Mouse (Mus musculus): ENCODE data around the gene Crhr1. TPM values are rescaled to one million over a fixed set of nuclear protein-coding genes. Genes with fewer than 3 reads are reported as not detected.

The Crhr1 gene
- polyA plus RNA-seq, 1 experiment from 2014 or later = not detected

- H3K9ac ChIP-seq (replicated peaks) = no peak overlapping the region
- H3K4me1 ChIP-seq (ENCODE audit: insufficient read depth) = no peaks in the 10 kb centered on the region
- H3K27ac ChIP-seq (ENCODE audit: low read depth) = no peak overlapping the region
- H3K27me3 ChIP-seq (ENCODE audit: insufficient read depth, low read length) = no peaks in the 10 kb centered on the region
- no peak for ATAC-seq
- no peaks in the 10 kb centered on the region for H3K36me3 ChIP-seq (replicated peaks; ENCODE audit: insufficient read depth, low read length)
- no peak for DNase-seq
- no peak for TF ChIP-seq EP300 (IDR thresholded peaks at IDR 0.05; ENCODE audit: low read depth)
- TF ChIP-seq CTCF (IDR thresholded peaks at IDR 0.05; ENCODE audit: low read depth) = no peak
- no peaks in the 10 kb centered on the region for H3K9me3 ChIP-seq (ENCODE audit: low read length)
- 71% methylated on average over 3 of the region's 3 CpGs for WGBS (ENCODE audit: insufficient replicate concordance)
- H3K4me3 ChIP-seq (ENCODE audit: low read depth, low read length) = no peak overlapping the region
- no peak overlapping the region for H3K4me2 ChIP-seq (ENCODE audit: low read depth, low read length)
Measured at GRCm38 (mm10) chr11:104218075-104218474, 85.4 kb downstream of the Crhr1 start.

GRCm38 (mm10) chr11:104220291-104220690 lies 87.6 kb downstream of the Crhr1 start:
- no peak overlapping the region for H3K27ac ChIP-seq (ENCODE audit: low read depth)
- no peak overlapping the region for H3K9ac ChIP-seq (replicated peaks)
- no peaks in the 10 kb centered on the region for H3K9me3 ChIP-seq (ENCODE audit: low read length)
- H3K36me3 ChIP-seq (replicated peaks; ENCODE audit: insufficient read depth, low read length) = no peaks in the 10 kb centered on the region
- H3K4me3 ChIP-seq (ENCODE audit: low read depth, low read length) = no peak overlapping the region
- 72% methylated on average over 4 of the region's 4 CpGs for WGBS (ENCODE audit: insufficient replicate concordance)
- H3K4me1 ChIP-seq (ENCODE audit: insufficient read depth) = no peaks in the 10 kb centered on the region
- no peaks in the 10 kb centered on the region for H3K27me3 ChIP-seq (ENCODE audit: insufficient read depth, low read length)
- no peak overlapping the region for H3K4me2 ChIP-seq (ENCODE audit: low read depth, low read length)
- ATAC-seq (no peak), DNase-seq (no peak)
- TF ChIP-seq EP300 (IDR thresholded peaks at IDR 0.05; ENCODE audit: low read depth) (no peak), CTCF (IDR thresholded peaks at IDR 0.05; ENCODE audit: low read depth) (no peak)

GRCm38 (mm10) chr11:104221751-104222150 lies 89.1 kb downstream of the Crhr1 start:
- no peak overlapping the region for H3K27ac ChIP-seq (ENCODE audit: low read depth)
- TF ChIP-seq EP300 (IDR thresholded peaks at IDR 0.05; ENCODE audit: low read depth) (no peak), CTCF (IDR thresholded peaks at IDR 0.05; ENCODE audit: low read depth) (no peak)
- H3K36me3 ChIP-seq (replicated peaks; ENCODE audit: insufficient read depth, low read length) = no peaks in the 10 kb centered on the region
- no peak overlapping the region for H3K4me2 ChIP-seq (ENCODE audit: low read depth, low read length)
- 70% methylated on average over 5 of the region's 5 CpGs for WGBS (ENCODE audit: insufficient replicate concordance)
- DNase-seq (no peak), ATAC-seq (no peak)
- H3K9me3 ChIP-seq (ENCODE audit: low read length) = no peaks in the 10 kb centered on the region
- H3K27me3 ChIP-seq (ENCODE audit: insufficient read depth, low read length) = no peaks in the 10 kb centered on the region
- H3K4me3 ChIP-seq (ENCODE audit: low read depth, low read length) = no peak overlapping the region
- no peaks in the 10 kb centered on the region for H3K4me1 ChIP-seq (ENCODE audit: insufficient read depth)
- H3K9ac ChIP-seq (replicated peaks) = no peak overlapping the region

GRCm38 (mm10) chr11:104223301-104223700 lies 90.6 kb downstream of the Crhr1 start:
- Histone ChIP-seq H3K4me1 (ENCODE audit: insufficient read depth) (no peaks in the 10 kb centered on the region), H3K9me3 (ENCODE audit: low read length) (no peaks in the 10 kb centered on the region), H3K36me3 (replicated peaks; ENCODE audit: insufficient read depth, low read length) (no peaks in the 10 kb centered on the region), H3K27me3 (ENCODE audit: insufficient read depth, low read length) (no peaks in the 10 kb centered on the region), H3K4me3 (ENCODE audit: low read depth, low read length) (no peak overlapping the region), H3K4me2 (ENCODE audit: low read depth, low read length) (no peak overlapping the region), H3K27ac (ENCODE audit: low read depth) (no peak overlapping the region), H3K9ac (replicated peaks) (no peak overlapping the region)
- DNase-seq (no peak), ATAC-seq (no peak)
- TF ChIP-seq CTCF (IDR thresholded peaks at IDR 0.05; ENCODE audit: low read depth) (no peak), EP300 (IDR thresholded peaks at IDR 0.05; ENCODE audit: low read depth) (no peak)
- 60% methylated on average over 9 of the region's 9 CpGs for WGBS (ENCODE audit: insufficient replicate concordance)

Other genes with a start within 250 kb of the Crhr1 start
- 14.8 and 16.0 TPM in 2 replicates for gene Nsf, start 178.8 kb upstream of the Crhr1 start, polyA plus RNA-seq (2015; fragmentation: Nextera tagmentation; extraction: Ambion mirVana)
- 14.6 and 15.1 TPM in 2 replicates for gene Arf2, start 166.1 kb upstream of the Crhr1 start, polyA plus RNA-seq (2015; fragmentation: Nextera tagmentation; extraction: Ambion mirVana)
- gene Sppl2c, start 53.5 kb downstream of the Crhr1 start, polyA plus RNA-seq (2015; fragmentation: Nextera tagmentation; extraction: Ambion mirVana) = not detected in 2 replicates
- 0.28 and 0.33 TPM in 2 replicates for gene Mapt, start 98.5 kb downstream of the Crhr1 start, polyA plus RNA-seq (2015; fragmentation: Nextera tagmentation; extraction: Ambion mirVana)

Measured in liver, postnatal 0 days (tissue).